Mouse (Mus musculus) C2C12 (cell line): ENCODE results near the gene Kalrn. TPM values are rescaled to one million over a fixed set of nuclear protein-coding genes. Genes with fewer than 3 reads are reported as not detected.

Source experiments
- H3K27me3 ChIP-seq: one replicate; pipeline ENCODE4 v1.6.1; 2011; ENCODE audit not compliant: control insufficient read depth, insufficient read depth, insufficient read length
- H3K36me3 ChIP-seq: one replicate; pipeline ENCODE4 v1.6.1; 2011; ENCODE audit not compliant: control insufficient read depth, insufficient read depth
- H3K4me3 ChIP-seq: one replicate; pipeline ENCODE4 v1.5.1; 2011; ENCODE audit warnings: mild to moderate bottlenecking, control low read depth; ENCODE audit not compliant: poor library complexity, insufficient read depth, severe bottlenecking
- H3K79me2 ChIP-seq: one replicate; pipeline ENCODE4 v1.6.1; 2011; ENCODE audit not compliant: control insufficient read depth, insufficient read depth
- H3K79me3 ChIP-seq: one replicate; pipeline ENCODE4 v1.6.1; 2011; ENCODE audit warnings: low read depth, control low read depth
- H3ac ChIP-seq: one replicate; pipeline ENCODE3; 2011; ENCODE audit warnings: low read depth; ENCODE audit not compliant: control insufficient read depth, insufficient read length
- CEBPB ChIP-seq: IDR thresholded peaks from one replicate; pipeline ENCODE4 v1.6.1; 2011; ENCODE audit warnings: low read depth, mild to moderate bottlenecking, control low read depth, moderate library complexity
- CTCF ChIP-seq: IDR thresholded peaks from one replicate; pipeline ENCODE4 v1.5.1; 2011; ENCODE audit not compliant: control insufficient read depth, insufficient read depth, insufficient read length
- FOSL1 ChIP-seq: IDR thresholded peaks from one replicate; pipeline ENCODE4 v1.8.0; 2011; ENCODE audit warnings: mild to moderate bottlenecking, low read length; ENCODE audit not compliant: poor library complexity, insufficient read depth, severe bottlenecking
- MAX ChIP-seq: IDR thresholded peaks from one replicate; pipeline ENCODE4 v1.6.1; 2011; ENCODE audit warnings: mild to moderate bottlenecking, control low read depth
- MYOD1 ChIP-seq: IDR thresholded peaks from one replicate; pipeline ENCODE4 v1.6.1; 2011; ENCODE audit warnings: low read depth; ENCODE audit not compliant: control insufficient read depth, insufficient read length
- MYOG ChIP-seq: IDR thresholded peaks from one replicate; pipeline ENCODE4 v1.6.1; 2011; ENCODE audit not compliant: control insufficient read depth, insufficient read length; ENCODE audit errors: extremely low read depth
- USF1 ChIP-seq: IDR thresholded peaks from one replicate; pipeline ENCODE4 v1.6.1; 2011; ENCODE audit warnings: low read depth, mild to moderate bottlenecking, control low read depth, moderate library complexity
- polyA plus RNA-seq: library from polyadenylated mRNA; unstranded; fragments of >200 nt; fragmentation: generic; extraction: Trizol; gene quantifications from one replicate; pipeline ENCODE4 v1.2.1, GENCODE M21; 2012; ENCODE audit warnings: missing spikeins

Gene Kalrn
- polyA plus RNA-seq, 1 experiment: 8.6 TPM

GRCm38 (mm10) chr16:34271476-34271875 lies 301.9 kb downstream of the Kalrn start:
- no peak for TF ChIP-seq MYOG
- no peak for TF ChIP-seq CEBPB
- TF ChIP-seq USF1: no peak
- no peak for TF ChIP-seq CTCF
- no peak for TF ChIP-seq MAX
- Histone ChIP-seq H3K79me3 (no peaks in the 10 kb centered on the region), H3K4me3 (no peak overlapping the region)

GRCm38 (mm10) chr16:34270681-34271080 lies 302.7 kb downstream of the Kalrn start:
- no peak overlapping the region for H3ac ChIP-seq
- TF ChIP-seq CTCF (no peak), USF1 (no peak), MYOD1 (no peak), FOSL1 (no peak), MYOG (no peak), MAX (no peak), CEBPB (no peak)
- H3K4me3 ChIP-seq: no peak overlapping the region
- H3K27me3 ChIP-seq: no peaks in the 10 kb centered on the region
- H3K79me2 ChIP-seq: no peaks in the 10 kb centered on the region
- H3K36me3 ChIP-seq: no peaks in the 10 kb centered on the region
- no peaks in the 10 kb centered on the region for H3K79me3 ChIP-seq

More at GRCm38 (mm10) chr16:34271476-34271875, 301.9 kb downstream of the Kalrn start:
- Histone ChIP-seq H3K79me2 (no peaks in the 10 kb centered on the region), H3ac (no peak overlapping the region), H3K27me3 (no peaks in the 10 kb centered on the region), H3K36me3 (no peaks in the 10 kb centered on the region)

GRCm38 (mm10) chr16:34269642-34270041 lies 303.7 kb downstream of the Kalrn start:
- H3K27me3 ChIP-seq: no peaks in the 10 kb centered on the region
- no peak for TF ChIP-seq MYOD1
- no peak for TF ChIP-seq USF1
- TF ChIP-seq CTCF: no peak
- TF ChIP-seq FOSL1: no peak
- TF ChIP-seq MYOG: no peak
- TF ChIP-seq MAX: no peak
- no peak for TF ChIP-seq CEBPB
- H3K4me3 ChIP-seq: no peak overlapping the region
- no peak overlapping the region for H3ac ChIP-seq
- no peaks in the 10 kb centered on the region for H3K36me3 ChIP-seq
- H3K79me2 ChIP-seq: no peaks in the 10 kb centered on the region
- no peaks in the 10 kb centered on the region for H3K79me3 ChIP-seq

- no peaks in the 10 kb centered on the region for H3K36me3 ChIP-seq
- H3K79me3 ChIP-seq: no peaks in the 10 kb centered on the region
- H3K79me2 ChIP-seq: no peaks in the 10 kb centered on the region
- no peak overlapping the region for H3ac ChIP-seq
- no peak overlapping the region for H3K4me3 ChIP-seq
- H3K27me3 ChIP-seq: no peaks in the 10 kb centered on the region
- no peak for TF ChIP-seq USF1
These were observed 305.6 kb downstream of the Kalrn start for GRCm38 (mm10) chr16:34267751-34268150.

- Histone ChIP-seq H3K79me3 (no peaks in the 10 kb centered on the region), H3K27me3 (no peaks in the 10 kb centered on the region), H3K36me3 (no peaks in the 10 kb centered on the region), H3ac (no peak overlapping the region), H3K79me2 (no peaks in the 10 kb centered on the region), H3K4me3 (no peak overlapping the region)
- TF ChIP-seq USF1 (no peak), MYOD1 (no peak), CTCF (no peak), FOSL1 (no peak), MYOG (no peak), MAX (no peak), CEBPB (no peak)
These were observed 308.7 kb downstream of the Kalrn start for GRCm38 (mm10) chr16:34264671-34265070.

GRCm38 (mm10) chr16:34262731-34263460 lies 310.4 kb downstream of the Kalrn start:
- TF ChIP-seq MYOD1 (no peak), MYOG (no peak), FOSL1 (no peak), CEBPB (no peak), USF1 (no peak), CTCF (no peak), MAX (no peak)
- Histone ChIP-seq H3K79me2 (no peaks in the 10 kb centered on the region), H3K4me3 (no peak overlapping the region), H3K79me3 (no peaks in the 10 kb centered on the region), H3K27me3 (no peaks in the 10 kb centered on the region), H3K36me3 (no peaks in the 10 kb centered on the region), H3ac (no peak overlapping the region)
